Mouse (Mus musculus) urinary bladder, adult 2 months (tissue): ENCODE data around the gene Myo1f. TPM values are rescaled to one million over a fixed set of nuclear protein-coding genes. Genes with fewer than 3 reads are reported as not detected.
"Not testable (repeated sequence)": the region's sequence is repeated elsewhere in the genome, so short reads cannot be mapped to it uniquely, and the experiment has no call there.

Source experiments
- DNase-seq: peaks from one replicate; pipeline ENCODE4 v3.0.0; 2022; ENCODE audit warnings: low spot score
- polyA plus RNA-seq: library from polyadenylated mRNA; depleted of rRNA; stranded (reverse); fragments of >200 nt; gene quantifications from 2 replicates; pipeline ENCODE4 v1.2.3, GENCODE M21; 2012

The Myo1f gene
- polyA plus RNA-seq, 1 experiment = 6.5 TPM

GRCm38 (mm10) chr17:33584061-33584460, 28.6 kb downstream of the Myo1f start:
- DNase-seq = no peak

GRCm38 (mm10) chr17:33586011-33586410, 30.5 kb downstream of the Myo1f start:
- no peak for DNase-seq

- no peak for DNase-seq
Observed at GRCm38 (mm10) chr17:33597271-33597670, 41.8 kb downstream of the Myo1f start.

- DNase-seq = no peak
Observed at GRCm38 (mm10) chr17:33598506-33598905, 43.0 kb downstream of the Myo1f start.

GRCm38 (mm10) chr17:33599836-33600475, 44.4 kb downstream of the Myo1f start:
- DNase-seq = no peak

GRCm38 (mm10) chr17:33600831-33601230, 45.3 kb downstream of the Myo1f start:
- DNase-seq = no peak

GRCm38 (mm10) chr17:33601947-33602346, 46.4 kb downstream of the Myo1f start:
- DNase-seq = no peak

GRCm38 (mm10) chr17:33607273-33607672, 51.8 kb downstream of the Myo1f start:
- no peak for DNase-seq

- DNase-seq = no peak
Observed at GRCm38 (mm10) chr17:33610548-33610947, 55.0 kb downstream of the Myo1f start.

- not testable (repeated sequence) for DNase-seq
Observed at GRCm38 (mm10) chr17:33613726-33614125, 58.2 kb downstream of the Myo1f start.

- DNase-seq = no peak
Observed at GRCm38 (mm10) chr17:33627281-33627680, 71.8 kb downstream of the Myo1f start.

- DNase-seq = peak; percentile 86
Observed at GRCm38 (mm10) chr17:33628621-33629486, 73.3 kb downstream of the Myo1f start, which contains the start of gene Zfp414. TSS of gene Zfp414 (plus strand) at chr17:33629090.

GRCm38 (mm10) chr17:33629487-33630125, 74.1 kb downstream of the Myo1f start:
- no peak for DNase-seq

GRCm38 (mm10) chr17:33630171-33630895, 74.8 kb downstream of the Myo1f start:
- no peak for DNase-seq

GRCm38 (mm10) chr17:33631236-33631635, 75.7 kb downstream of the Myo1f start:
- no peak for DNase-seq

- DNase-seq = no peak
Observed at GRCm38 (mm10) chr17:33631796-33632195, 76.3 kb downstream of the Myo1f start.

GRCm38 (mm10) chr17:33637038-33637437, 81.5 kb downstream of the Myo1f start:
- DNase-seq = no peak

GRCm38 (mm10) chr17:33637516-33638276, 82.2 kb downstream of the Myo1f start, which contains the start of gene Pram1:
TSS of gene Pram1 (plus strand) at chr17:33638056.
- no peak for DNase-seq

- no peak for DNase-seq
Observed at GRCm38 (mm10) chr17:33639743-33640142, 84.2 kb downstream of the Myo1f start.

- no peak for DNase-seq
Observed at GRCm38 (mm10) chr17:33644068-33644467, 88.6 kb downstream of the Myo1f start.

GRCm38 (mm10) chr17:33645073-33645472, 89.6 kb downstream of the Myo1f start:
- no peak for DNase-seq
